In the genomic region with DNA sequence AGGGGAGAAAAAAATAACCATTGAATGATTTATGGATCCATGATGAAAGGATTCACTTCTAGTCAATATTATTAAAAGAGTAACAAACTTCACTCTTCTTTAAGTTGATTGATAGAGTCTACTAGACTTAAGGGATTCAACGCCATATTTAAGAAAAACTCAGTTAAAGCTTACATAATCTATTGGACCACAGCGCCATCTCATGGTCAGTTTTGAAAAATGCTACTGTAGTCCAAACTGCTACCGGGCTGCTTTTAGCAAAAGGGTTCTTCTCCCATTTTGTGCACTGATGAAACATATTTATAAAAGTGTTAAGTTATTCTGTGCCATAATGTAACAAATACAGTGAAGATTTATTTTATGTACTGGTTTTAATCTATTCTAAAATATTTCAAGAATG, we compare ENCODE assay signal across 9 mouse cellular contexts. TPM values are rescaled to one million over a fixed set of nuclear protein-coding genes. Genes with fewer than 3 reads are reported as not detected.
DNase-seq lines count a peak whose midpoint lies in the region; ATAC-seq and TF ChIP-seq lines count a peak whose summit lies in the region.
"Had no signal": no experiment of that assay in that cellular context is flagged by ENCODE, and none has a peak within 500 bp of the region (broad histone marks: within the 10 kb centered on the region; RNA-seq: fewer than 3 reads in every experiment).

No protein-coding gene starts in this region.

- no peak overlapping the region for H3K4me2 ChIP-seq in kidney, postnatal 0 days (ENCODE audit: low read length)
- H3K4me2 ChIP-seq in kidney, embryonic 15.5 days = no peak overlapping the region
- no peak overlapping the region for H3K4me2 ChIP-seq in liver, postnatal 0 days (ENCODE audit: low read depth, low read length)
- no peak overlapping the region for H3K4me2 ChIP-seq in stomach, postnatal 0 days (replicated peaks; ENCODE audit: low read depth)

- no peak overlapping the region for H3K9ac ChIP-seq in kidney, postnatal 0 days (ENCODE audit: low read depth, low read length)
- H3K9ac ChIP-seq in kidney, embryonic 15.5 days = no peak overlapping the region
- no peak overlapping the region for H3K9ac ChIP-seq in liver, postnatal 0 days (replicated peaks)
- H3K9ac ChIP-seq in stomach, postnatal 0 days (ENCODE audit: low read length) = no peak overlapping the region

- H3K4me1 ChIP-seq in kidney, postnatal 0 days (replicated peaks; ENCODE audit: insufficient read depth, low read length) = no peaks in the 10 kb centered on the region; the same call in 1 of the 2 replicates
- 0 out of 2 replicates have a peak, but pooled peaks cover 1% of the 10 kb centered on the region for H3K4me1 ChIP-seq in kidney, embryonic 15.5 days
- no peaks in the 10 kb centered on the region for H3K4me1 ChIP-seq in E14TG2a.4 (replicated peaks; ENCODE audit: low read depth, low read length)
- no peaks in the 10 kb centered on the region for H3K4me1 ChIP-seq in liver, postnatal 0 days (ENCODE audit: insufficient read depth)
- H3K4me1 ChIP-seq in stomach, postnatal 0 days (replicated peaks; ENCODE audit: control insufficient read depth, insufficient read depth) = no peaks in the 10 kb centered on the region

- no peak for TF ChIP-seq EP300 in liver, postnatal 0 days (IDR thresholded peaks at IDR 0.05; ENCODE audit: low read depth)
- TF ChIP-seq EP300 in stomach, postnatal 0 days (optimal IDR thresholded peaks at IDR 0.05) = no peak

- no peaks in the 10 kb centered on the region for H3K36me3 ChIP-seq in kidney, postnatal 0 days (ENCODE audit: insufficient read depth, low read length)
- H3K36me3 ChIP-seq in kidney, embryonic 15.5 days = no peaks in the 10 kb centered on the region
- H3K36me3 ChIP-seq in E14TG2a.4 (ENCODE audit: insufficient read depth, low read length) = no peaks in the 10 kb centered on the region
- no peaks in the 10 kb centered on the region for H3K36me3 ChIP-seq in liver, postnatal 0 days (replicated peaks; ENCODE audit: insufficient read depth, low read length)
- H3K36me3 ChIP-seq in stomach, postnatal 0 days (ENCODE audit: control insufficient read depth, insufficient read depth, low read length) = no peaks in the 10 kb centered on the region

- no peak for ATAC-seq in kidney, postnatal 0 days (replicated peaks; ENCODE audit: low FRiP score, low read depth)
- ATAC-seq in kidney, embryonic 15.5 days (replicated peaks; ENCODE audit: low FRiP score) = no peak
- no peak for ATAC-seq in liver, postnatal 0 days
- no peak for ATAC-seq in stomach, postnatal 0 days (ENCODE audit: low FRiP score, low TSS enrichment)
- ATAC-seq in inflammation-experienced regulatory T-cells, adult 6 months = no peak

- no peaks in the 10 kb centered on the region for H3K27me3 ChIP-seq in kidney, postnatal 0 days (ENCODE audit: insufficient read depth, low read length)
- no peaks in the 10 kb centered on the region for H3K27me3 ChIP-seq in kidney, embryonic 15.5 days
- H3K27me3 ChIP-seq in E14TG2a.4 (ENCODE audit: insufficient read depth, low read length) = no peaks in the 10 kb centered on the region
- no peaks in the 10 kb centered on the region for H3K27me3 ChIP-seq in liver, postnatal 0 days (ENCODE audit: insufficient read depth, low read length)
- no peaks in the 10 kb centered on the region for H3K27me3 ChIP-seq in stomach, postnatal 0 days (ENCODE audit: control insufficient read depth, insufficient read depth, low read length)

- 17% methylated on average over 3 of the region's 3 CpGs for WGBS in kidney, postnatal 0 days
- 20% methylated on average over 3 of the region's 3 CpGs for WGBS in kidney, embryonic 15.5 days
- WGBS in liver, postnatal 0 days (ENCODE audit: insufficient replicate concordance) = 10% methylated on average over 3 of the region's 3 CpGs
- WGBS in stomach, postnatal 0 days = 20% methylated on average over 3 of the region's 3 CpGs

- H3K4me3 ChIP-seq in kidney, postnatal 0 days (replicated peaks; ENCODE audit: low read depth, low read length) = no peak overlapping the region
- H3K4me3 ChIP-seq in kidney, embryonic 15.5 days (replicated peaks) = no peak overlapping the region
- no peak overlapping the region for H3K4me3 ChIP-seq in E14TG2a.4 (replicated peaks; ENCODE audit: low read length)
- no peak overlapping the region for H3K4me3 ChIP-seq in liver, postnatal 0 days (ENCODE audit: low read depth, low read length)
- no peak overlapping the region for H3K4me3 ChIP-seq in stomach, postnatal 0 days (ENCODE audit: low read depth, low read length)

- DNase-seq in kidney, postnatal 0 days (ENCODE audit: low spot score) = peak; percentile 82
- DNase-seq in ZHBTc4 (ENCODE audit: low read depth, low spot score) = peak; percentile 29
- peak; percentile 43 for DNase-seq in forelimb bud, embryonic 11.5 days (ENCODE audit: low read depth, low spot score)
- DNase-seq in liver, postnatal 0 days = peak; percentile 45
- peak; percentile 25 for DNase-seq in stomach, postnatal 0 days (ENCODE audit: low spot score)

- TF ChIP-seq CTCF in kidney, postnatal 0 days (IDR thresholded peaks at IDR 0.05; ENCODE audit: low read depth) = peak; percentile 73
- peak; percentile 36 for TF ChIP-seq CTCF in E14TG2a.4 (conservative IDR thresholded peaks at IDR 0.05; ENCODE audit: low read length)
- TF ChIP-seq CTCF in liver, postnatal 0 days (IDR thresholded peaks at IDR 0.05; ENCODE audit: low read depth) = peak; percentile 75
- TF ChIP-seq CTCF in stomach, postnatal 0 days (IDR thresholded peaks at IDR 0.05; ENCODE audit: low read depth) = peak; percentile 70

- no peaks in the 10 kb centered on the region for H3K9me3 ChIP-seq in kidney, postnatal 0 days (replicated peaks; ENCODE audit: low read length)
- H3K9me3 ChIP-seq in kidney, embryonic 15.5 days (replicated peaks) = no peaks in the 10 kb centered on the region
- no peaks in the 10 kb centered on the region for H3K9me3 ChIP-seq in E14TG2a.4 (ENCODE audit: low read length)
- H3K9me3 ChIP-seq in liver, postnatal 0 days (ENCODE audit: low read length) = no peaks in the 10 kb centered on the region
- no peaks in the 10 kb centered on the region for H3K9me3 ChIP-seq in stomach, postnatal 0 days (ENCODE audit: control insufficient read depth, low read length)

- no peak overlapping the region for H3K27ac ChIP-seq in kidney, postnatal 0 days
- no peak overlapping the region for H3K27ac ChIP-seq in kidney, embryonic 15.5 days
- no peak overlapping the region for H3K27ac ChIP-seq in liver, postnatal 0 days (ENCODE audit: low read depth)
- no peak overlapping the region for H3K27ac ChIP-seq in stomach, postnatal 0 days (replicated peaks)
- H3K27ac ChIP-seq: macrophage had no signal

RNA-seq across cellular contexts. Expression of gene Esd, which starts 23.0 kb away (rescaled TPM):
- 591 and 629 TPM in 2 replicates for polyA plus RNA-seq in kidney, postnatal 0 days (2015; fragmentation: Nextera tagmentation; extraction: Ambion mirVana)
- 424 and 425 TPM in 2 replicates for polyA plus RNA-seq in kidney, embryonic 15.5 days (2015; fragmentation: Nextera tagmentation; extraction: Ambion mirVana)
- polyA plus RNA-seq in liver, postnatal 0 days (2015; fragmentation: Nextera tagmentation; extraction: Ambion mirVana) = 270 and 275 TPM in 2 replicates
- 364 and 367 TPM in 2 replicates for polyA plus RNA-seq in stomach, postnatal 0 days (2015; fragmentation: Nextera tagmentation; extraction: Ambion mirVana)
- polyA plus RNA-seq in inflammation-experienced regulatory T-cells, adult 6 months (2017; shearing (Covaris generic)) = 100 to 1,000 TPM; 198 to 289 (median 230) TPM

Comparison
In these comparisons a context has a peak if more than half of its experiments do, and no peak if none do; other contexts are left out.
1. DNase-seq: peak in every context shown above with its lines; median percentile 82 in kidney, postnatal 0 days; 45 in liver, postnatal 0 days; 43 in forelimb bud, embryonic 11.5 days; 29 in ZHBTc4; 25 in stomach, postnatal 0 days.